Mouse (Mus musculus): ENCODE measurements around the gene Arid3a.

Gene Arid3a

GRCm38 (mm10) chr10:79909092-79909922 is 17.5 kb upstream of the Arid3a start:
- peak; percentile 31 for DNase-seq

- no peak for DNase-seq
These were observed 16.3 kb upstream of the Arid3a start, which contains the start of gene Gm26602 for GRCm38 (mm10) chr10:79910556-79910955. Gene Gm26602 (plus strand): TSS chr10:79910856.

- DNase-seq = peak; percentile 42
These were observed 14.4 kb upstream of the Arid3a start for GRCm38 (mm10) chr10:79912412-79912811.

- DNase-seq = peak; percentile 68
These were observed 12.5 kb upstream of the Arid3a start for GRCm38 (mm10) chr10:79914131-79914947.

- no peak for DNase-seq
These were observed 11.8 kb upstream of the Arid3a start for GRCm38 (mm10) chr10:79914948-79915596.

- peak; percentile 21 for DNase-seq
These were observed 10.8 kb upstream of the Arid3a start for GRCm38 (mm10) chr10:79916081-79916480.

- peak; percentile 91 for DNase-seq
These were observed 9.9 kb upstream of the Arid3a start, which contains the start of gene Kiss1r for GRCm38 (mm10) chr10:79916808-79917531. Gene Kiss1r (plus strand): TSS chr10:79916971.

GRCm38 (mm10) chr10:79917532-79918100 is 9.2 kb upstream of the Arid3a start:
- DNase-seq = no peak

- no peak for DNase-seq
These were observed 8.4 kb upstream of the Arid3a start for GRCm38 (mm10) chr10:79918231-79919078.

- DNase-seq = no peak
These were observed 7.5 kb upstream of the Arid3a start for GRCm38 (mm10) chr10:79919251-79919849.

GRCm38 (mm10) chr10:79920056-79920890 is 6.6 kb upstream of the Arid3a start:
- DNase-seq = no peak

GRCm38 (mm10) chr10:79920958-79921535 is 5.8 kb upstream of the Arid3a start, which contains the start of gene R3hdm4:
Gene R3hdm4 (minus strand): TSS chr10:79921208.
- no peak for DNase-seq

- DNase-seq = no peak
These were observed 5.3 kb upstream of the Arid3a start for GRCm38 (mm10) chr10:79921572-79921971.

GRCm38 (mm10) chr10:79924998-79925784 is 1.7 kb upstream of the Arid3a start:
- peak; percentile 92 for DNase-seq

GRCm38 (mm10) chr10:79925785-79926490 is 905 bp upstream of the Arid3a start:
- no peak for DNase-seq

- peak; percentile 54 for DNase-seq
These were observed 634 bp downstream of the Arid3a start for GRCm38 (mm10) chr10:79927324-79928029.

All from liver (tissue).